Mouse (Mus musculus) E14TG2a.4 (cell line): ENCODE results near the gene Fam122b.

ENCODE experiments used
- CTCF ChIP-seq: conservative IDR thresholded peaks from 2 replicates; pipeline ENCODE4 v1.5.1; 2014; ENCODE audit warnings: low read length
- NANOG ChIP-seq: IDR thresholded peaks from 2 replicates; pipeline ENCODE4 v1.6.1; 2014; ENCODE audit warnings: borderline replicate concordance, low read length, mixed read lengths

- no peak for TF ChIP-seq CTCF
- TF ChIP-seq NANOG, result no peak
Measured at GRCm38 (mm10) chrX:53197681-53198080, 71.9 kb downstream of the Fam122b start.
